Mouse (Mus musculus) small intestine, adult 2 months (tissue): Measurements from ENCODE around the gene Gm17783.

Source experiments
- CTCF ChIP-seq: fragments of 200-500 bp; IDR thresholded peaks from 2 replicates; pipeline ENCODE4 v1.5.1; 2012; ENCODE audit warnings: low read depth, mild to moderate bottlenecking, control low read depth, inconsistent platforms, low read length, moderate library complexity, mixed read lengths; ENCODE audit not compliant: insufficient replicate concordance, insufficient read length; ENCODE audit errors: extremely low read depth
- POLR2A ChIP-seq: fragments of 200-500 bp; IDR thresholded peaks from 2 replicates; pipeline ENCODE4 v1.6.1; 2012; ENCODE audit warnings: low read depth, mild to moderate bottlenecking, control low read depth, inconsistent platforms, low read length, moderate library complexity

DNA sequence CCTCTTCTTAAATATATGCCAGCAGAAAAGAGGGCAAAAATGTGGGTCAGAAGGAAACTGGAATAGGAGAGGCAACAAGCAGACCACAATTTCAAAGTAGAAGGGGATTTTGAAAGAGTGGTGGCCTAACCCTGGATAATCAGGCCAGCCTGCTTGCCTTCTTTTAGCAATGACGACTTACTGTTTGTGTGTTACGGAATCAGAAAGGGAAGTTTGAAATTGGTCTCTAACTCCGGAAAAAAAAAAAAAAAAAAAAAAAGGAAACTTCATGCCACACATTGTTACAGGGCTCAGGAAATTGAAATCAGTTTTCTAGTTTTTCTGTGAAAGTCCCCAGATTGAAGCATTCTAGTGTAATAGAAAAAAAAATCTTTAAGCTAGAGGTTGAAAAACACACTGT is 29.9 kb upstream of the Gm17783 start:
- TF ChIP-seq POLR2A = no peak
- no peak for TF ChIP-seq CTCF
